Mouse (Mus musculus) spleen, adult 2 months (tissue): ENCODE measurements around the gene Stk11.

Experiments
- CTCF ChIP-seq: fragments of 200-500 bp; IDR thresholded peaks from 2 replicates; pipeline ENCODE4 v1.5.1; 2011; ENCODE audit warnings: mild to moderate bottlenecking, inconsistent platforms; ENCODE audit not compliant: insufficient read depth, insufficient read length, insufficient replicate concordance; ENCODE audit errors: extremely low read depth
- POLR2A ChIP-seq: fragments of 200-500 bp; IDR thresholded peaks from 2 replicates; pipeline ENCODE4 v1.6.1; 2011; ENCODE audit warnings: low read depth, low read length, inconsistent platforms

GRCm38 (mm10) chr10:80117736-80118135 lies 2.1 kb downstream of the Stk11 start:
- no peak for TF ChIP-seq POLR2A
- TF ChIP-seq CTCF = no peak
